Mouse (Mus musculus): Measurements from ENCODE around the gene Lck. TPM values are rescaled to one million over a fixed set of nuclear protein-coding genes. Genes with fewer than 3 reads are reported as not detected.

Lck gene
- polyA plus RNA-seq, 1 experiment, result 2.1 TPM

- no peaks in the 10 kb centered on the region for H3K36me3 ChIP-seq (ENCODE audit: control insufficient read depth, insufficient read depth)
- TF ChIP-seq CEBPB (IDR thresholded peaks at IDR 0.05; ENCODE audit: insufficient read depth, poor library complexity, severe bottlenecking), result no peak
- no peak for TF ChIP-seq MAX (IDR thresholded peaks at IDR 0.05; ENCODE audit: low read depth)
- TF ChIP-seq MYOG (IDR thresholded peaks at IDR 0.05; ENCODE audit: control insufficient read depth in 1 of 3, insufficient read depth in 1 of 3, insufficient read length in 2 of 3, low read depth in 2 of 3), result no peak
- no peak for TF ChIP-seq SRF (IDR thresholded peaks at IDR 0.05; ENCODE audit: control insufficient read depth, insufficient read length, low read depth)
- TF ChIP-seq USF1 (IDR thresholded peaks at IDR 0.05; ENCODE audit: low read depth), result no peak
- TF ChIP-seq E2F4 (IDR thresholded peaks at IDR 0.05; ENCODE audit: insufficient read depth), result no peak
- TF ChIP-seq POLR2AphosphoS2 (IDR thresholded peaks at IDR 0.05; ENCODE audit: insufficient read length, low read depth), result no peak
- no peak for TF ChIP-seq TCF12 (IDR thresholded peaks at IDR 0.05; ENCODE audit: insufficient read depth, poor library complexity, severe bottlenecking)
- TF ChIP-seq TCF3 (IDR thresholded peaks at IDR 0.05; ENCODE audit: insufficient read length, low read depth), result no peak
- no peak for TF ChIP-seq POLR2A (IDR thresholded peaks at IDR 0.05; ENCODE audit: insufficient read length, low read depth)
- H3K4me2 ChIP-seq (ENCODE audit: low read depth), result no peak overlapping the region
- H3K79me2 ChIP-seq (ENCODE audit: control insufficient read depth, insufficient read depth), result no peaks in the 10 kb centered on the region
- no peaks in the 10 kb centered on the region for H3K27me3 ChIP-seq (ENCODE audit: control insufficient read depth, insufficient read depth, insufficient read length)
- no peak overlapping the region for H3ac ChIP-seq (ENCODE audit: control insufficient read depth, insufficient read length)
- no peak overlapping the region for H3K4me3 ChIP-seq
Measured at GRCm38 (mm10) chr4:129565139-129565538, 8.3 kb downstream of the Lck start.

- H3K36me3 ChIP-seq (ENCODE audit: control insufficient read depth, insufficient read depth), result no peaks in the 10 kb centered on the region
- no peaks in the 10 kb centered on the region for H3K79me2 ChIP-seq (ENCODE audit: control insufficient read depth, insufficient read depth)
- no peak overlapping the region for H3K4me3 ChIP-seq
- no peak overlapping the region for H3K4me2 ChIP-seq (ENCODE audit: low read depth)
- H3ac ChIP-seq (ENCODE audit: control insufficient read depth, insufficient read length), result no peak overlapping the region
- TF ChIP-seq MYOG (IDR thresholded peaks at IDR 0.05; ENCODE audit: control insufficient read depth in 1 of 3, insufficient read depth in 1 of 3, insufficient read length in 2 of 3, low read depth in 2 of 3) (no peak), MYOD1 (IDR thresholded peaks at IDR 0.05; ENCODE audit: control insufficient read depth in 1 of 3, insufficient read length in 2 of 3, low read depth in 2 of 3) (no peak), USF1 (IDR thresholded peaks at IDR 0.05; ENCODE audit: low read depth) (no peak), POLR2A (IDR thresholded peaks at IDR 0.05; ENCODE audit: insufficient read length, low read depth) (no peak), CEBPB (IDR thresholded peaks at IDR 0.05; ENCODE audit: insufficient read depth, poor library complexity, severe bottlenecking) (no peak), SRF (IDR thresholded peaks at IDR 0.05; ENCODE audit: control insufficient read depth, insufficient read length, low read depth) (no peak), E2F4 (IDR thresholded peaks at IDR 0.05; ENCODE audit: insufficient read depth) (no peak), TCF12 (IDR thresholded peaks at IDR 0.05; ENCODE audit: insufficient read depth, poor library complexity, severe bottlenecking) (no peak), MAX (IDR thresholded peaks at IDR 0.05; ENCODE audit: low read depth) (no peak), REST (IDR thresholded peaks at IDR 0.05; ENCODE audit: insufficient read depth, insufficient read length) (no peak), TCF3 (IDR thresholded peaks at IDR 0.05; ENCODE audit: insufficient read length, low read depth) (no peak), POLR2AphosphoS2 (IDR thresholded peaks at IDR 0.05; ENCODE audit: insufficient read length, low read depth) (no peak)
- no peaks in the 10 kb centered on the region for H3K27me3 ChIP-seq (ENCODE audit: control insufficient read depth, insufficient read depth, insufficient read length)
Measured at GRCm38 (mm10) chr4:129563718-129564117, 9.7 kb downstream of the Lck start.

- Histone ChIP-seq H3K4me2 (ENCODE audit: low read depth) (no peak overlapping the region), H3K79me2 (ENCODE audit: control insufficient read depth, insufficient read depth) (no peaks in the 10 kb centered on the region), H3K27me3 (ENCODE audit: control insufficient read depth, insufficient read depth, insufficient read length) (no peaks in the 10 kb centered on the region), H3K36me3 (ENCODE audit: control insufficient read depth, insufficient read depth) (no peaks in the 10 kb centered on the region), H3K4me3 (no peak overlapping the region), H3ac (ENCODE audit: control insufficient read depth, insufficient read length) (no peak overlapping the region)
- TF ChIP-seq MAX (IDR thresholded peaks at IDR 0.05; ENCODE audit: low read depth) (no peak), REST (IDR thresholded peaks at IDR 0.05; ENCODE audit: insufficient read depth, insufficient read length) (no peak), CEBPB (IDR thresholded peaks at IDR 0.05; ENCODE audit: insufficient read depth, poor library complexity, severe bottlenecking) (no peak), POLR2AphosphoS2 (IDR thresholded peaks at IDR 0.05; ENCODE audit: insufficient read length, low read depth) (no peak), MYOD1 (IDR thresholded peaks at IDR 0.05; ENCODE audit: control insufficient read depth in 1 of 3, insufficient read length in 2 of 3, low read depth in 2 of 3) (no peak), MYOG (IDR thresholded peaks at IDR 0.05; ENCODE audit: control insufficient read depth in 1 of 3, insufficient read depth in 1 of 3, insufficient read length in 2 of 3, low read depth in 2 of 3) (no peak), TCF3 (IDR thresholded peaks at IDR 0.05; ENCODE audit: insufficient read length, low read depth) (no peak), SRF (IDR thresholded peaks at IDR 0.05; ENCODE audit: control insufficient read depth, insufficient read length, low read depth) (no peak), POLR2A (IDR thresholded peaks at IDR 0.05; ENCODE audit: insufficient read length, low read depth) (no peak), TCF12 (IDR thresholded peaks at IDR 0.05; ENCODE audit: insufficient read depth, poor library complexity, severe bottlenecking) (no peak)
Measured at GRCm38 (mm10) chr4:129561184-129561583, 12.3 kb downstream of the Lck start.

- no peaks in the 10 kb centered on the region for H3K79me2 ChIP-seq (ENCODE audit: control insufficient read depth, insufficient read depth)
- H3ac ChIP-seq (ENCODE audit: control insufficient read depth, insufficient read length), result no peak overlapping the region
- TF ChIP-seq TCF3 (IDR thresholded peaks at IDR 0.05; ENCODE audit: insufficient read length, low read depth) (no peak), POLR2A (IDR thresholded peaks at IDR 0.05; ENCODE audit: insufficient read length, low read depth) (no peak), TCF12 (IDR thresholded peaks at IDR 0.05; ENCODE audit: insufficient read depth, poor library complexity, severe bottlenecking) (no peak), CEBPB (IDR thresholded peaks at IDR 0.05; ENCODE audit: insufficient read depth, poor library complexity, severe bottlenecking) (no peak), E2F4 (IDR thresholded peaks at IDR 0.05; ENCODE audit: insufficient read depth) (no peak), SRF (IDR thresholded peaks at IDR 0.05; ENCODE audit: control insufficient read depth, insufficient read length, low read depth) (no peak), MYOG (IDR thresholded peaks at IDR 0.05; ENCODE audit: control insufficient read depth in 1 of 3, insufficient read depth in 1 of 3, insufficient read length in 2 of 3, low read depth in 2 of 3) (no peak), POLR2AphosphoS2 (IDR thresholded peaks at IDR 0.05; ENCODE audit: insufficient read length, low read depth) (no peak), MAX (IDR thresholded peaks at IDR 0.05; ENCODE audit: low read depth) (no peak)
- H3K36me3 ChIP-seq (ENCODE audit: control insufficient read depth, insufficient read depth), result no peaks in the 10 kb centered on the region
- no peak overlapping the region for H3K4me2 ChIP-seq (ENCODE audit: low read depth)
- no peak overlapping the region for H3K4me3 ChIP-seq
- H3K27me3 ChIP-seq (ENCODE audit: control insufficient read depth, insufficient read depth, insufficient read length), result no peaks in the 10 kb centered on the region
Measured at GRCm38 (mm10) chr4:129558321-129558955, 15.0 kb downstream of the Lck start.

All from myocyte (in vitro differentiated cells).